Mouse (Mus musculus) fat pad, adult 2 months (tissue): ENCODE measurements around the gene 4930595M18Rik.

Experiments used
- DNase-seq: peaks from one replicate; pipeline ENCODE4 v3.0.0-alpha.2; 2011; ENCODE audit warnings: low read depth, low spot score; ENCODE audit errors: extremely low read depth

The 4930595M18Rik gene

GRCm38 (mm10) chrX:81458021-81458420, at the start of gene 4930595M18Rik:
Gene 4930595M18Rik, minus strand, starts transcription at chrX:81458121.
- DNase-seq: no peak

GRCm38 (mm10) chrX:81472500-81472899, 14.6 kb upstream of the 4930595M18Rik start:
- DNase-seq: no peak
